Mouse (Mus musculus) gastrocnemius, postnatal 36 days (tissue): ENCODE measurements at regions not wholly inside any gene's neighbourhood (a gene's known extent, or its start where the extent isn't known, plus 50 kb on each side); places are given as distances from the start of the nearest gene placed in this dataset.

Experiments used
- DNase-seq, 2 experiments: peaks; one replicate each; pipeline ENCODE4 v3.0.0; 2022
- intact Hi-C: fragments of 180-260 bp; cut with DNase I; formaldehyde crosslinking; loops from one replicate; pipeline ENCODE4 v1.15.1; 2025

DNA sequence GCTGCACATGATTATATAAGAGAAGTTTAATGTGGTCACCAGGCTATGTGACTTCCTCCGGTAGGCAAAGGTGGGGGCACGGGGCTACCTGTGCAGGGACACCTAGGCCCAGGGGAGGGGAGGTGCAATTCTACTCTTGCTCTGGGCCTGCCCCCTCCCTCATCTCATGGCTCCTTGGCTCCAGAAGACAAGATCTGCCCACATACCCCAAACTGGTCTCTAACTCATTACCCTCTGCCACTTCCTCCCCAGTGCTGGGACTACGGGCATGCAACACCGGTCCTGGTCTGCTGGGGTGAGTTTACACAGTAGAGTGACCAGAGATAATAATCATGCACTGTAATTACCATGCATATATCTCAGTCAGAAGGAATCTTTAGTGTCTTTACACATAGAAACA is 155.0 kb downstream of the Cog6 start:
- DNase-seq: no peak
- intact Hi-C loops: no loop called here

DNA sequence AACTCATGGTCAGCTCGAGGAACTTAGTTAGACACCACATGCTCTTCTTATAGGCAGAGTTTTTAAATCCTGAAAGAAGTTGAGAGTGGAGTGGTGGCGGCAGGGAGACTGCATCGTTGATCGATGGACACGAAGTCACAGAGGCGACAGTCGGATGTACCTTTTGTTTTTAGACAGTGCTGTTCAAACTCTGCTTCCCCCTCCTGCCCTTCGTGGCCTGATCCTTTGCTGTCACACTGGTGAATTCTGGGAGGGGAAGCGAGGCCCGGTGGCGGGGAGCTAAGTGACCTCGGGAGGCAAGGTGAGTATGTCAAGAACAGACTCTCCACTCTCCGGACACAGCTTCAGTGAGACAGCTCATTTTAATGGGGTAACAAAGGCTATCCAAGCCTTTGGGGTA is 155.5 kb downstream of the Cog6 start:
- intact Hi-C loops: no loop called here
- DNase-seq: no peak

DNA sequence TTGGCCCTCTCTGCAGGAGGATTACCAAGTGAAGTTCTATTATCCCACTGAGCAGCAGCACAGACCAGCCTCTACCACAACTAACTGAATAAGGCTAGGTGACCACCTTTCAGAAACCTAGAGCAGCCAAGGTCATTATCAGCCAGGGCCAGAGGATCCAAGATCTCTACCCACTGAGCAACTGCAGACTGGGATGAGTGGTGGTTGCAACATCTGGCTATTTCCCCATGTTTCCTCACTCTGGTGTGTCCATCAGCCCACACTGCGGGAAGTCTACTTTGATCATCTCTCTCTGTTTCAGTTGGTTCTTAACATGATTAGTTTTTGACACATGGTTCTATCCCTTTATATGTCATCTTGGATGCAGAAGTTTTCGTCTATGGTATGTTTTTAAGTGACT is 157.2 kb downstream of the Cog6 start:
- DNase-seq: no peak
- intact Hi-C loops: no loop called here

DNA sequence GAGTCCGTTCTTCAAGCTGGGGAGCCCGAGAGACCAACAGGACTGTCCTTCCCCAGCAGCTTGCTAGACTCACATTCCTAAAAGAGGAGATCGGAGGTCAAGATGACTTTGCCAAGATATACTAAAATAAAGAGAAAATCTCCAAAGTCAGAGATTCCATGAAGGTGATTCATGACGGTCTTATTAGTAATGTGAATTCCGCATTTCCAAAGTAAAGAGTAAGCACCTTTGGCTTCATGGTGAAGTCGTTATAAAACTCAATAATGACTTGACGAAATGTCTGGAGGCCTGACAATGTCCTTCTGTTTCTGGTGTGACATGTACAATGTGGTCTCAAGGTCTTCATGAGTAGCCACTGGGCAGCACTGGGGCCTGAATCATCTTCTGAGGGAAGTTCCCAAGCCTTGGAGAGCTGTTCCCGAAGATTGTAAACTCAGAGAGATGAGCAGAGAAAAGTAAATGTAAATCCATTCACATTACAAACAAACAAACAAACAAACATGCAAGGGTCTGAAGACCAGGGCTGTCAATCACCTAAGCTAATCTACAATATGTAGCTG is 157.7 kb downstream of the Cog6 start:
- intact Hi-C loops: no loop called here

DNA sequence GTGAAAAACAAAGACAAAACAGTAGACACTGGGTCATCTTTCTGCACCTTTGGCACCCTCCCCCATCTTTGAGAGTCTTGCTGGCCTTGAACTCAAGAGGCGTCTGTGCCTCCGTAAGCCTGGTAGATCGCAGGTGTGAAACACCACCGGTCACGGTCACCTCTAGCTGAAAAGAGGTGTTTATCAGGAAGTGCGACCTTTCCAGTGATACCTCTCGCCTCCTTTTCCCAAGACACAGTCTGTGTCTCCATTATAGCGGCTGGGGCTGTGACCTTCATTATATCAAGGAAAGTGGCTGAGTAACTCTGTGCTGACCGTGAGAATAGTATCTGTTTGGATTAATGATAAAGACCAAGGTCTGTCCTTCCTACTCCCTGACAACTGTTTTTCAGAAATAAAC is 158.8 kb downstream of the Cog6 start:
- no peak for DNase-seq
- intact Hi-C loops: no loop called here

More for the DNA sequence above, 157.7 kb downstream of the Cog6 start:
- DNase-seq: no peak

DNA sequence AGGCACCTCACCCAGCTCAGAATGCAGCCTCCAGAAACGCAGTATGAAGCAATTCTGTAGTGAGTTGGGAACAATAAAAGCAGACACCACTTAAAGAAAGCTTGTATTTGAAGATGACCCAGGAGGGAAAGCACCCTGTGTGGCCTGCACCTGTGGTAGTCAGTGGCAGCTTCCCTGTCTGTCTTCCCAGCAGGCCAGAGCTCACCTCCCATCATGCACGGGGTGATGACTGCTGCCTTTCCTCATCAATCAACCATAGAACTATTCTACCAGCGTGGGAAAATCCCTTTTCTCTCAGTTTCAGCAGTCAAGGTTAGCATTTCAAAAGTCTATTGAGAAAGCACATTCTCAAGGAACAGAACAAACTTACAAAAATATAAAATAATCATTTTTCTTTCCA is 160.0 kb downstream of the Cog6 start:
- DNase-seq: no peak
- intact Hi-C loops: no loop called here

DNA sequence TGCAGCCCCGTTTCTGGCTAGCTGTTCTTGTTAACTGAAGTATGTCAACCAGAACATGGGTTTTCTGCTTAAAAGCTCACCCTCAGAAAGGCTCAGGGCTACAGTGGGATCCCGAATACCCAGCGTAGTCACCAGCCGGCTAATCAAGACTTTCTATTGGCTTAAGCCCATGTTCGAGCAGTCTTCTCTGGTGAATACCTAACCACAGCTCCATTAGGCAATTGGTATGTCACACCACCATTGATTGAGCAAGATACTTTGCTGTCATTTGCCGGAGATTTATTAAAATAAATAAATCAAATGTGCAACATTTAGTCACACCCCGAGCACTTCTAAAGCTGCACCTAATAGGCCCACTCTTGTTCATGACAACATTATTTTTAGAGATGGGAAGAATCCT is 162.5 kb downstream of the Cog6 start:
- intact Hi-C loops: no loop called here
- no peak for DNase-seq

DNA sequence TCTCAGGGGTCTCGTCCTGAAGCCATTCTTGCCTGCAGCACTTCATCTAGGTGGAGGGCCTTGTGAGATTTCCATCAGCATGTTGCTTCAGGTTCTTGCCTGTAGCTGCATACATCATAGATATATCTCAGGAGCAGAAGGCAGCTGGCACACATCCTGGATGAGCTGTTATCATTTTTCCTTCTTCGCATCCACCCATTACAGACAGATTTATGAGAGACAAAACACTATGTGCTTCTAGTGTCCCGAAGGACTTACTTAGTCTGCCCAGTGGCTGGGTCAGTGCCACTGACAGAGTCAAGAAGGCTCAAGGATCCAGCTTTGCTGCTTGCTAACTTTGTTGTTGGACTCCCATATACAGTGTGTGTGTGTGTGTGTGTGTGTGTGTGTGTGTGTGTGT is 163.9 kb downstream of the Cog6 start:
- no peak for DNase-seq
- intact Hi-C loops: no loop called here

DNA sequence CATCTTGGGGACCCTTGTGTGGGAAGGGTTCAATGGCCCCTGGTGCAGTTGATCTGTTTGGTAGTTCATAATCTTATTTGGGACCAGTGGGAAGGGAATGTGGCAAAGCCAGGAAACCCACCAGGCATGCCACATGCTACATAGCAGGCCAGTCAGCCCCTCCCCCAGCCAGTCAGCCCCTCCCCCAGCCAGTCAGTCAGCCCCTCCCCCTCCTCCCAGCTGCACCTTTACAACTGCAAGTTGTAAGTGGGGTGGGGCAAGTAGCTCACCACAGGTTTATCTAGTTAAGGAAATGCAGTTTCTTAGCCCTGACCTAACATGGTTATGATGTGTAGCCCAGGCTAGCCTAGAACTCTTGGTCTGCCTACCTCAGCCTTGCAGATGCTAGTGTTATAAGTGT is 171.9 kb downstream of the Cog6 start:
- intact Hi-C loops: loop anchor here (10.0 kb wide), 1 partner anchor 130 kb away; no protein-coding TSS in a partner anchor
- DNase-seq: no peak

DNA sequence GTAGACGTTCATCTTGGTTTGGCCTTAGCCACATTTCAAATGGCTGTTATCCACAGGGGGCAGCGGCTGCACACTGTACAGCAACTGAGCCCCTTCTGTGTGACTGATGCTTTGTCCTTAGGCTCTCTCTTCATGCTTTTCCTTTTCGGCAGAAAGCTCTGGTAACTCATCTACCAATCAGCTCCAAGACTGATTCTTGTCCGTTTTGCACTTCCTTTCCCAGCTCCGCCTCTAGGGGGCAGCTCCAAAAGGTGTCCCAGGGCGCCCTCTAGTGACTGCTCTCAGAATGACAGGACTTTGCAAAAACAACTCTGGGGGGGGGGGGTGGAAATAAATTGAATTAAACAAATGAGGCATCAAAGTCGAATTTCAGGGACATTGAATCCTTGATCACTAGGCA is 173.0 kb downstream of the Cog6 start:
- intact Hi-C loops: loop anchor here (1.0 to 10.0 kb wide), 3 partner anchors 87 to 587 kb away; no protein-coding TSS in a partner anchor
- peak; percentile 78 to 85 for DNase-seq

DNA sequence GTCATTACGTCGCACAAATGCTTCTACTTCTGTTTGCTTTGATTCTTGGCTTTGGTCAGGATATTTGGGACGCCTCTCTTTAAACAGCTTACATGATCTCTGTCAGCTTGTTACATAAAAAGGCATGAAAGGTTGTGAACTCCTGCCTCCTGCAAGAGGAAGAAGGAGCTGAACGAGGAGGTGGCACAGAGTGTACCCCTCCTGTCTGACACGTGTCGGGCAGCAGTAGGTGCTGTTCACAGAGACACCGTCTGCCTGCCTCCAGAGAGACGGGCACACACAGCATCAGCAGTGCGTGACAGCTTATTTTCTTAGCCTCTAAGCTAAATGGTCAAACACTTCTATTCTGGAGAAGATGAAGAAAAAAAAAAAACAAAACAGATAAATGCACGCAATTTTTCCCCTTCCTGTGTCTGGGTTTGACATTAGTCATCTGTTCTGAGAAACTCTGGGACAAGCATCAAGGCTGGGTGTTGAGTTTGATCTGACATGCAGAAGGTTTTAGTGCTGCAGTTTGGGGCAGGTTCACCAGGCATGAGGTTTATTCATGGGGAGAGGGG is 174.1 kb downstream of the Cog6 start:
- no peak for DNase-seq
- intact Hi-C loops: loop anchor here (5.0 to 10.0 kb wide), 2 partner anchors 86 to 132 kb away; no protein-coding TSS in a partner anchor

DNA sequence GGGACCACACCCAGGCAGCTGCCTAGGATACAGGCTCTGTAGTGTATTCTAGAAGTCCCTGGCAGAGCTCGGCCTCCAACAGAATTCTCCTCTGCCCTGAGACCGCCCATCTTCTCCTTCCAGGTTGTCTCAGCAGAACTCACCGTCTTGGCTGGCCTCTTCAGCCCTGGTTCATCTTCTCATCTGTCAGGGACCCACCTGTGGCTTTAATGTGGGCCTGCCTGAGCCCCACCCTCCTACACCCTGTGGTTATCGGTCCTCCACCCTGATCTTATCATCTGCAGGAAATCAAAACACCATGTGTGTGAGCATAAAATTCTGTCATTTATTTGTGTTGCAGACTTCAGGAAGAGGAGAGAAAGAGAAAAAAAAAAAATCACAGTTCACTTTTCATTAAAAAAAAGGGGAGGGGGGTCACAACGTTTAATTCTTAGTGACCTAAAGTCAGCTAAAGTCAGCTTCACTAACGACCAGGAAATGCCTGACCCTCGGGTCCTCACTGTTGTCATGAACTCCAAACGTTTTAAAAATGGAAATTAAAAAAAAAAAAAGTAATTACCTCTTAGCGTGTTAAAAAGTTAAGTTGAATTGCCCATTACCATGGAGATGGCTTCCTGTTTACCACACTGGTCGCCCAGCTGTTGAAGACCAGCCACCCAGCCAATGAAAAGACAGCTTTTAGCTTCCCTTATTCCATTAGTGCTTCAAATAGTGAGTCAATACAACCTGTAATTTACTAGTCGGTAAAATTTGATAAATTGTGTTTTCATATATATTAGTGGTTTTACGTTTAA is 176.7 kb downstream of the Cog6 start:
- DNase-seq: no peak
- intact Hi-C loops: loop anchor here (5.0 to 10.0 kb wide), 2 partner anchors 83 to 134 kb away; no protein-coding TSS in a partner anchor

DNA sequence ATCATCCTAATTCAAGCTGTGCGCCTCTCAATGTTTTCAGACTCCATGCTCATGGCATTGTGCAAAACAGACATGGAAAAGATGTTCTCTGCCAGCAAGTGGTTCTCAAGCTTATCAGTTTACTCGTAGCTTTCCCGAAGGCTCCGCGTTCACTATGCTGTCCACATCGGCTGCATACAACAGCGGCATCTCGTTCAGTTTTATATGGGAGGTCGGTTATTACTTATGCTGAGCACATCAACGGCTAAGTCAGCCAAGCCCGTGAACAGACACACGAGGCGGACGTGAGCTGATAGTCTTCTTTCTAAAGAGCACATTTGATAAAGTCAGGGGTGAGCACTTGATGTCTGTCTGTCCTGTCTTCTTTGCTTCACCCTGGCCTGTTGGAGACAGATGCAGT is 179.0 kb downstream of the Cog6 start:
- no peak for DNase-seq
- intact Hi-C loops: no loop called here

DNA sequence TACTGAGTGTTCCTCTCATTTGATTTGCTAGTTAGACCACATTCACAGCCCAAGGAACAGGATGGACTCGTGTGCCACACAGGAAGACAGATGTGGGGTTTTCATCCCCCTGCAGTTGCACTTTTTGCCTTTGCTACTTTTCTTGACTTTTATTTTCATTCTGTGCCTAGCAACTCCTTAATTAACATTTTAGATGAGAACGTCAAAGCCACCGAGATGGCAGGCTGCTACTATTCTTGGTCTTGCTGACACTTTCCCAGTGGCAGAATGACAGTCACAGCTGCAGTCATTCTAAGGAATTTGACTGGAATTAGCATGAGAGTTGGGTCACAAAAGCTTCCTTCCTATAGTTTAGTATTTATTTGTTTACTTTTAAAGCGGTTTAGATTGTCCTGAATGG is 179.5 kb downstream of the Cog6 start:
- DNase-seq: no peak
- intact Hi-C loops: no loop called here

DNA sequence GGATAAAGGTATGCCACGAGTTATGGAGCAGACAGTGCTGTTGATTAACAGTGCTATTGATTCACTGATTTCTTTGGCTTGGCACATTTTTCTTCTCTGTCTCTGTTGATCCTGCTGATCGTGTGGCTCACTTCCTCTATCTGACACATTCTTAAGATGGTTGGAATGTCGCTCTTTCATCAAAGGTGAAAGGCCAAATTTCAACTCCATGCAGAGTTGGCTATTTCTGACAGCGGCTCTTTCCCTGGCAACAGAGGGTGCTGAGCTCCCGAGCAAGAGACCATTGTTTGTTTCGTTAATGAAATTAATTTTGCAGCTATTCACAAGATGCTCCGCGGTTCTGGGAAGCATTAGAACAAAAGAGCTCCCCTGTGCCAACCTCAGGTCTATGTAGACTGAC is 180.3 kb downstream of the Cog6 start:
- intact Hi-C loops: no loop called here
- DNase-seq: no peak

DNA sequence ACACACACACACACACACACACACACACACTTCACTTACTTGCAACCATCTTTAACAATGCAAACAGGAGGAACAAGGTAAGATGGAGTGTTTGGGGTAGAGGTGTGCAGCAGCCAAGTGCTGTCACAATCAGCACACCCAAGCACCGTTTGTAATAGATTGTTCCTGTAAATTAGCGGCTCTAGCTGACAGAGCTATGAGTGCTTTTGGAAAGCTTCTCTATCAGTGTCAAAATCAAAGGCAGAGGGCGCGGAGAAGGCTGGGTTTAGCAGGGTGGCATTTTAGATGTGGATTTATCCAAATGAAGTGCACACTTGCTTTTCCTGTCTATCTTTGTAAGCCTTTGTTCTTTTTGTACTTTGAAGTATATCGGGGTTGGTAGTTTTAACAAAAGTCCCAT is 184.6 kb downstream of the Cog6 start:
- intact Hi-C loops: no loop called here
- no peak for DNase-seq

DNA sequence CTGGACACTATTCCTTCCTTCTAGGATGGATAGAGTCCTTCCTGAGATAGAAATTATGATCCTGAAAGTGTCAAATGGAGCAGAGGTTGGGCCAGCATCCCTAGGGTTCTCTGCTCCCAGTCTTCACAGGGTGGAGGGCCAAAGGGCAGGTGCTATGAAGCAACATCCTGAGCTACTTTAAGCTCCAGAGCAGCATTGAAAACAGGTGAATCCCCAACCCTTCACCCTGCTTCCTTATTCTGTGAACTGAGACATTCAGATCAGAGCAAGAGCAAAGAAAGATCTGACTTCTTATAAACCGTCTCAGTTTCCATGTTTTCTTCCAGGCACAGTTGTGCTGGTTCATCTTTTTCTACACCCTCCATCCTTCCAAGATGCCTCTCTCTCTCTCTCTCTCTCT is 185.1 kb downstream of the Cog6 start:
- intact Hi-C loops: no loop called here

DNA sequence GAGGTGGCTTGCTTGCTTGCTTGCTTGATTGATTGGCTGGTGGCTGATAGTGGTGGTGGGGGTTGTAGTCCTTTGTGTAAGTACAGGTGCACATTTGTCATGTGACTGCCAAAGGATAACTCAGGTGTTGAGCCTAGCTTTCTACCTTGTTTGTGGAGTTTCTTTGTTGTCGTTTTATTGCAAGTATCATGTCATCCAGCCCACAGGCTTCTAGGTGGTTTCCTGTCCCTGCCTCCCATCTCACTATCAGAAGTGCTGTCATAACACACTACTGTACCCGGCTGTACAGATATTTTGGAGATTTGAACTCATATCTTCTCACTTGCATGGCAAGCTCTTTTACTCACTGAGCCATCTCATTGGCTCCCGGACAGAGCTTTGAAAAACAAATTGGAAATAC is 186.9 kb downstream of the Cog6 start:
- no peak for DNase-seq
- intact Hi-C loops: no loop called here

More for the DNA sequence above, 185.1 kb downstream of the Cog6 start:
- DNase-seq: no peak

DNA sequence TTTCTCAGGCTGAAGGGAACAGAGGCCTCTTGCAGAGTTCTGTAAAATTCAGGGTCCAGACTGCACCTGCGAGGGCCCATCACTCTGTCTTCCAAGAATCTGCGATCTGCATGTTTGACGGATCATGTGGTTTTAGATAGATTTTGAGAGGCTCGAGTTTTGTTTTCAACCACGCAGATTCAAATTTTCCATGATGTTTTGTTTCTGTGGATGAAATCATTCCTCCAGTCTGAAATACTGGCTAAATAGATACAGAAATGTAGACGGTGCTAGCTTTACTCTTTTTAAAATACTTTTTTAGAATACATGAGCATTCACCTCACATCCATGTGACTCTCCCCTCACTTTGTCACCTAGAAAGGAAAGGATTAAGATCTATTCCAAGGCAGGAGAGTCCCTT is 188.0 kb downstream of the Cog6 start:
- intact Hi-C loops: no loop called here

DNA sequence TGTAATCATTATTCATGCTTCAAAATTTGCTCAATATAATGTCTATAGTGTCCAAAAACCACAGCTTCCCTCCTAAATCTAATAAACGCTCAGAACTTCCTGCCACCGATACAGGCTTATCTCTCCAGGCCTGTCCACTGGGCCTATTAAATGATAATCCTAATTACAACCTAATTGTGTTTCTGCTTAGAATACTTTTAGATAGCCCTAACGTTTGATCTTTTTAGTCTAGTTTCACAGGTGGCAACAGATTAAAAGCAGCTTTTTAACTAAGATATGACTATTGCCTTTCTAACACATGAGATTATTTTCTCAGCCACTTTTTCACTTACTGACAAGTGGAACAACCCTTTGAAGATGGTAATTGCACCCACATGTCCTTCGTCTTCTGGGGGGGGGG is 188.6 kb downstream of the Cog6 start:
- DNase-seq: no peak
- intact Hi-C loops: no loop called here

More for the DNA sequence above, 188.0 kb downstream of the Cog6 start:
- DNase-seq: no peak

DNA sequence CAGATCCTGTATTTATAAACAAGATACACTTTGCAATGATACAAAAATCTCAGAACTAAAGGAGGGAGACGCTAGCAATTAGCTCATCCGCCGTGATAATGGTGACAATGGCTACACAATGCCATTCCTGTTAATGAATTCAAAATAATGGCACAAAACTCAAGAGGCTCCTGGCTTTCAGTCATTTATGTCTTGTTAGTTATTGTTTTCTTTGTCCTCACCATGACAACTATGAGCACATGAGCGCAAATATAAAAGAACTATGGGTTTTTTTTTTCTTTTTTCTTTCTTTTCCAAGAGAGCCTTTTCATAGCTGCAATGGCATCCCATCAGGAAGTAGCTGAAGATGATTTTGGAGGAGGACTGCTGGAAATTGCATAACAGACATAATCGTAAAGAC is 194.2 kb downstream of the Cog6 start:
- DNase-seq: no peak
- intact Hi-C loops: no loop called here

DNA sequence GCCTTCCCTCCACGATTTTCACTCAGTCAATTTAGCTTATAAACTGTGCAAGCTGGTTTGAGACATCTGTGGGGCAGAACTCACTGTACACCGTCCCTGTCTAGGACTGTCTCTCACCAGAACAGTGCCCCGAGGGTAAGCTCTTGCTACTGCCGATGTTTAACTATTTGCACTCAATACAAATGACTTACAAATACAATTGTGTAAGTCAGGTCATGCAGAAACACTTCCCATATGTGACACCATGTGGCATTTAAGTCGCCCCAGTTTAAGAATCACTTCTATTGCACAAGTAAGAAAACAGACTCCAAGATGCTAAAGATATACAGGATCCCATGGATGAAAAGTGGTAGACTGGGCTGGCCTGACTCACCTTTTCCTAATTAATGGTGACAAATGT is 195.6 kb downstream of the Cog6 start:
- DNase-seq: no peak
- intact Hi-C loops: no loop called here
